Mouse (Mus musculus) stomach, embryonic 14.5 days (tissue): ENCODE data around the gene Fbln5. TPM values are rescaled to one million over a fixed set of nuclear protein-coding genes. Genes with fewer than 3 reads are reported as not detected.

Experiments
- ATAC-seq: fragments of 200-750 bp; cut with Nextera tagmentation; 2 replicates; pipeline ENCODE4 v1.8.0; 2017; ENCODE audit warnings: low read depth, moderate TSS enrichment; ENCODE audit not compliant: insufficient number of reproducible peaks, insufficient read depth, low FRiP score
- H3K27ac ChIP-seq: fragments of 300-500 bp; sonication (generic); 2 replicates; pipeline ENCODE4 v1.5.1; 2014; ENCODE audit warnings: mild to moderate bottlenecking, low read length, moderate library complexity, mixed read lengths
- H3K27me3 ChIP-seq: fragments of 300-500 bp; sonication (generic); 2 replicates; pipeline ENCODE4 v1.6.1; 2014; ENCODE audit warnings: low read length, control low read depth, mixed read lengths; ENCODE audit not compliant: control insufficient read depth, insufficient read depth
- H3K36me3 ChIP-seq: fragments of 300-500 bp; sonication (generic); 2 replicates; pipeline ENCODE4 v1.6.1; 2014; ENCODE audit warnings: mild to moderate bottlenecking, control low read depth, low read length, moderate library complexity, mixed read lengths; ENCODE audit not compliant: control insufficient read depth, insufficient read depth
- H3K4me1 ChIP-seq: fragments of 300-500 bp; sonication (generic); 2 replicates; pipeline ENCODE4 v1.6.1; 2014; ENCODE audit warnings: low read length, control low read depth, mixed read lengths; ENCODE audit not compliant: control insufficient read depth, insufficient read depth
- H3K4me2 ChIP-seq: fragments of 300-500 bp; sonication (generic); replicated peaks from 2 replicates; pipeline ENCODE4 v1.6.1; 2014; ENCODE audit warnings: low read depth, low read length, control low read depth
- H3K4me3 ChIP-seq: fragments of 300-500 bp; sonication (generic); 2 replicates; pipeline ENCODE4 v1.5.1; 2014; ENCODE audit warnings: low read depth, low read length, control low read depth
- H3K9ac ChIP-seq: fragments of 300-500 bp; sonication (generic); replicated peaks from 2 replicates; pipeline ENCODE4 v1.6.1; 2014; ENCODE audit warnings: low read depth, mild to moderate bottlenecking, control low read depth, low read length, moderate library complexity, mixed read lengths
- H3K9me3 ChIP-seq: fragments of 300-500 bp; sonication (generic); 2 replicates; pipeline ENCODE4 v1.6.1; 2016; ENCODE audit warnings: low read depth, low read length, control low read depth; ENCODE audit not compliant: control insufficient read depth
- WGBS: fragments of 180-500 bp; shearing (Covaris S2); extraction: QIAGEN DNeasy Blood & Tissue Kit; methylation state at CpG from one replicate; pipeline ENCODE4 v1.1.7; 2014; 5-methylcytosine and 5-hydroxymethylcytosine counted together
- polyA plus RNA-seq: library from polyadenylated mRNA; unstranded; fragments of >200 nt; fragmentation: Nextera tagmentation; extraction: Ambion mirVana; gene quantifications from 2 replicates; pipeline ENCODE4 v1.2.1, GENCODE M21; 2014

Gene Fbln5
- polyA plus RNA-seq, 1 experiment from 2014 or later, result 50.6 TPM

GRCm38 (mm10) chr12:101836546-101837274 lies 17.9 kb upstream of the Fbln5 start:
- H3K4me3 ChIP-seq, result no peak overlapping the region
- H3K9me3 ChIP-seq, result no peaks in the 10 kb centered on the region
- no peak for ATAC-seq
- no peaks in the 10 kb centered on the region for H3K27me3 ChIP-seq
- no peak overlapping the region for H3K9ac ChIP-seq
- no peak overlapping the region for H3K4me2 ChIP-seq
- no peaks in the 10 kb centered on the region for H3K4me1 ChIP-seq
- 90% methylated on average over 10 of the region's 10 CpGs for WGBS
- H3K27ac ChIP-seq, result no peak overlapping the region
- peaks cover 19% of the 10 kb centered on the region for H3K36me3 ChIP-seq

DNA sequence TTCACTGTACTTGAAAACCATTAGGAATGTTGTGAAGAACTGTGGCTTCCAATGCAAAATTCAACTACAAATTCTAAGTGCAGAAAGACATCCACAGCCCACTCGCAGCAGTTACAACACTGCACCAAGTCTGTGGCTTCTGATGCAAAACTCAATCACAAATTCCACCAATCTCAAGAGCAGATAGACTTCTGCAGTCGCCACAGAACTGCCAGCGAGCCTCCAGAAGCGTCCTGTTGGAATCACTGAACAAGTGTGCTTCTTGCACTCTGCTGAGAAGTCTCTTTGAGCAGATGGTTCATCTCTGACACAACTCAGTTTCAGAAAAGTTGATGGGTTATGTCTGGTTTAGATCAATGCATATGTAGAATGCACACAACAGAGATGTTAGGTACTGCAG lies 15.9 kb upstream of the Fbln5 start:
- WGBS, result 86% methylated on average over 4 of the region's 4 CpGs
- Histone ChIP-seq H3K4me2 (no peak overlapping the region), H3K36me3 (peaks cover 19% of the 10 kb centered on the region), H3K27me3 (no peaks in the 10 kb centered on the region), H3K4me3 (no peak overlapping the region), H3K4me1 (no peaks in the 10 kb centered on the region), H3K27ac (no peak overlapping the region), H3K9ac (no peak overlapping the region), H3K9me3 (no peaks in the 10 kb centered on the region)
- ATAC-seq, result no peak

- ATAC-seq, result no peak
- Histone ChIP-seq H3K9me3 (no peaks in the 10 kb centered on the region), H3K4me3 (no peak overlapping the region), H3K27me3 (no peaks in the 10 kb centered on the region), H3K27ac (no peak overlapping the region), H3K36me3 (peaks cover 18% of the 10 kb centered on the region), H3K4me1 (no peaks in the 10 kb centered on the region), H3K9ac (no peak overlapping the region), H3K4me2 (no peak overlapping the region)
- 81% methylated on average over 8 of the region's 8 CpGs for WGBS
These were observed 14.9 kb upstream of the Fbln5 start for GRCm38 (mm10) chr12:101833776-101834175.

DNA sequence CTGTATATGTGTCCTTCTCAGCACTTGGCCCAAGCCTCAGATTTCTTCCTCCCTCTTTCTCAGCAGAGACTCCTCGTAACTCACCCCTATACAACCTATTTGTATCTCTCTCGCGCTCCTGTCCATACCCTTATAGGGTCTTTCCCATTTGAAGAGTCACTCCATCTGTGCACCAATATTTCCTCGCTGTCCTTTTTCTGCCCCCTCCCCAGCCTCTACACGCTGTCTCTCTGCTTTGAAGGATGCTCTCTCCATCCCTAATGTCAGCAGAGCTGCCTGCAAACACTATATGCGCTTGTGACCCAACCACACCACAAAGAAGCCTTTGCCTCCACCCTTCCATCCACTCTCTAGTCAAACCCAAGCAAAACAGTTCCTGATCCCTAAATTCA lies 14.3 kb upstream of the Fbln5 start:
- Histone ChIP-seq H3K36me3 (peaks cover 13% of the 10 kb centered on the region), H3K4me1 (no peaks in the 10 kb centered on the region), H3K4me2 (no peak overlapping the region), H3K27ac (no peak overlapping the region), H3K27me3 (no peaks in the 10 kb centered on the region), H3K9ac (no peak overlapping the region), H3K4me3 (no peak overlapping the region), H3K9me3 (no peaks in the 10 kb centered on the region)
- WGBS, result 77% methylated on average over 6 of the region's 6 CpGs
- no peak for ATAC-seq

DNA sequence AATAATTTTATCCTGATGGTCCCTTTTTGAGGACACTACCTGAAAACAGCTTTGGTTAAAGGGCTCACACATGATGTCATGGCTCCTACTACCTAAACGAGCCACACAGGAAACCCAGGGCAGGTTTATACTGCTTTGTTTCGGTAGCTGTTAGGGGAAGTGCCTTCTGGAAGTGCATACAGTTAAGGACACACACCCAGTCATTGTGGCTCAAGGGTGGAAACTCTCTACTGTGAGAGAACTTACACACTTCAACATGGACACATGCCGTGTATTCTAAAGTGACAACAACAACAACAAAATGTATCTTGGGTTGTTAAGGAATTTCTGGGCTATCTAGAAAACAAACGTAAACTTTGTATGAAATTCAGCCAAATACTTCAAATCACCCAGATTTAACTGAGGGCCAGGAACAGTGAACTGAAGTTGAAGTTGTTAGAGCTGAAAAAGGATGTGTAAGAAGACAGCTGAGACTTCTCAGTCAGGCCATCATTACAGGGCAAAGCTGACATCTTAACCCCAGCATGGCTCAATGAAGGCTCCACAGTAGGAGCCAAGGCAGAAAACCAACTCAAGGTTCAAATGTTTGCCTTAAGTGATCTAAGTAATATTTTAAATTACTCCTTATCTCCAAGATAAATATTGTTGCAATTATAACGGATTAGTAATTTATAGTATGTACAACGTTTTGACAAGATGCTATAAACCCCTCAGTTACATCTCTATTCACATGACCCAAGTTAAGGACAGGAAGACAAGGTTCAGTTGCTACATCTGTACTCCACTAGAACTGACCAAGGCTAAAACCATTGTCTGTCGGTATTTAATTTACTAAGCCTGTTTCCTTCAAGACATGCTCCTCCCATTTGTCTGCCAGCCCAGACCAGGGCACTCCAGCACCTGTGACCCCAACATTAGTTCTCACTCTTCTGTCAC lies 13.6 kb upstream of the Fbln5 start:
- no peaks in the 10 kb centered on the region for H3K27me3 ChIP-seq
- 55% methylated on average over 7 of the region's 7 CpGs for WGBS
- H3K4me2 ChIP-seq, result no peak overlapping the region
- no peaks in the 10 kb centered on the region for H3K9me3 ChIP-seq
- no peak for ATAC-seq
- H3K27ac ChIP-seq, result no peak overlapping the region
- no peak overlapping the region for H3K9ac ChIP-seq
- H3K36me3 ChIP-seq, result peaks cover 13% of the 10 kb centered on the region
- no peak overlapping the region for H3K4me3 ChIP-seq
- H3K4me1 ChIP-seq, result no peaks in the 10 kb centered on the region

DNA sequence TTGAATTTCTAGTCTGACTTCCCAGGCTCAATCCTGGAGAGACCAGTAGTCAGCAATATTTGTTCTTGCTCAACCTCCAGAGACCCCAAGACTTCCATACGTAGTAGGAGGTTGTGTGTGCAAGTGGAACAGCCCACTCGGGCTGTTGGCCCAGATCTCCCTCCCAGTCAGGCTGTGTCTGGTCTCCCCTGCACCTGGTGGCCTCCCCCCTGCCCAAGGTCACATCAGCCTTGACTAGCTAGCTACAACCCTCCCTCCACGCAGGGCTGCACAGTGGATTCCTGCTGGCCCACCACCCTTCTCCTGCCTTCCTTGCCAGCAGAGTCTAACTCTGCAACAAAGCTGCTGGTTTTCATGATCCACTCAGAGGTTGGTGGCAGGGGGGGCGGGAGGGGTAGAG lies 12.4 kb upstream of the Fbln5 start:
- peaks cover 7% of the 10 kb centered on the region; the same call in 1 of the 2 replicates for H3K36me3 ChIP-seq
- no peak overlapping the region for H3K9ac ChIP-seq
- H3K4me3 ChIP-seq, result no peak overlapping the region
- H3K4me1 ChIP-seq, result no peaks in the 10 kb centered on the region
- H3K9me3 ChIP-seq, result no peaks in the 10 kb centered on the region
- no peaks in the 10 kb centered on the region for H3K27me3 ChIP-seq
- no peak for ATAC-seq
- H3K4me2 ChIP-seq, result no peak overlapping the region
- H3K27ac ChIP-seq, result peak overlapping the region; percentile 2; the same call in 1 of the 2 replicates
- WGBS, result 53% methylated on average over 4 of the region's 4 CpGs

GRCm38 (mm10) chr12:101823161-101823560 lies 4.3 kb upstream of the Fbln5 start:
- Histone ChIP-seq H3K27me3 (no peaks in the 10 kb centered on the region), H3K4me1 (peaks cover 5% of the 10 kb centered on the region; the same call in 1 of the 2 replicates), H3K27ac (no peak overlapping the region), H3K9ac (no peak overlapping the region), H3K9me3 (no peaks in the 10 kb centered on the region), H3K4me3 (no peak overlapping the region), H3K4me2 (no peak overlapping the region), H3K36me3 (no peaks in the 10 kb centered on the region)
- 92% methylated on average over 4 of the region's 4 CpGs for WGBS
- no peak for ATAC-seq

DNA sequence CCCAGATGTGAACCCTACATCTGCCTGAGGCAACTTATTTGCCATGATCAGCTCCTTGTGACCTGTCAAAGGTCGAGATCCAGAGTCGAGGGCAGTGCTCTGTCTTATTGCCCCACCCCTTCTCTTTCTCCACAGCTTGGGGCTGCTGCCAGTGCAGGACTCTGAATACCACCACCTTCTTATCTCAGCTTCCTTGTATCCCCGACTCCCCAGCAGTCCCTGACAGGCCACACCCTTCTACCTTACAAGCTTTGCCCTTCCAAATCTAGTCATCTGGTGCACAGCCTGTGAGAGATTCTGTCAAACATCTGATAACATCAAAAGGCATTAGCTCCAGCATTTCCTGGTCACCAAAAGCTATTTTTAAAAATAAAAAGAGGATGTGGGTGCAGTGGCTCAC lies 2.7 kb upstream of the Fbln5 start:
- H3K4me3 ChIP-seq, result no peak overlapping the region
- H3K27me3 ChIP-seq, result no peaks in the 10 kb centered on the region
- no peaks in the 10 kb centered on the region for H3K9me3 ChIP-seq
- ATAC-seq, result no peak
- no peak overlapping the region for H3K9ac ChIP-seq
- H3K36me3 ChIP-seq, result no peaks in the 10 kb centered on the region
- no peak overlapping the region for H3K4me2 ChIP-seq
- 19% methylated on average over 3 of the region's 3 CpGs for WGBS
- H3K4me1 ChIP-seq, result peaks cover 5% of the 10 kb centered on the region; the same call in 1 of the 2 replicates
- H3K27ac ChIP-seq, result no peak overlapping the region
